Mouse (Mus musculus) G1E (cell line): ENCODE data around the gene Orc4.

Experiments used
- CTCF ChIP-seq: IDR thresholded peaks from 2 replicates; pipeline ENCODE4 v1.5.1; 2012; ENCODE audit warnings: low read depth, low read length, inconsistent platforms, mixed read lengths
- GATA2 ChIP-seq: IDR thresholded peaks from 2 replicates; pipeline ENCODE4 v1.6.1; 2012; ENCODE audit warnings: low read depth, low read length, inconsistent platforms, borderline replicate concordance
- POLR2AphosphoS5 ChIP-seq: IDR thresholded peaks from 2 replicates; pipeline ENCODE4 v1.6.1; 2012; ENCODE audit warnings: low read depth, low read length, inconsistent platforms; ENCODE audit not compliant: insufficient replicate concordance
- TAL1 ChIP-seq: conservative IDR thresholded peaks from 2 replicates; pipeline ENCODE4 v1.6.1; 2012; ENCODE audit warnings: low read depth, low read length, inconsistent platforms, mixed read lengths

GRCm38 (mm10) chr2:48895186-48895585, 54.9 kb downstream of the Orc4 start:
- TF ChIP-seq CTCF (no peak), POLR2AphosphoS5 (no peak), GATA2 (no peak), TAL1 (no peak)
